ENCODE assay signal across 9 mouse cellular contexts in genomic region chr11:94472585-94472915, GRCm38 (mm10). TPM values are rescaled to one million over a fixed set of nuclear protein-coding genes. Genes with fewer than 3 reads are reported as not detected.
DNase-seq lines count a peak whose midpoint lies in the region; ATAC-seq lines count a peak whose summit lies in the region.
"Had no signal": no experiment of that assay in that cellular context is flagged by ENCODE, and none has a peak within 500 bp of the region (broad histone marks: within the 10 kb centered on the region; RNA-seq: fewer than 3 reads in every experiment).

No protein-coding gene starts in this region.

- peak overlapping the region; percentile 58 for H3K4me3 ChIP-seq in heart, embryonic 15.5 days
- H3K4me3 ChIP-seq in hindbrain, embryonic 10.5 days = peak overlapping the region; percentile 91
- peak overlapping the region; percentile 77 for H3K4me3 ChIP-seq in midbrain, embryonic 12.5 days

- WGBS in heart, embryonic 15.5 days = under 1% methylated on average over 15 of the region's 15 CpGs
- WGBS in hindbrain, embryonic 10.5 days = under 1% methylated on average over 15 of the region's 15 CpGs
- under 1% methylated on average over 15 of the region's 15 CpGs for WGBS in midbrain, embryonic 12.5 days

- peaks cover 61% of the 10 kb centered on the region for H3K27me3 ChIP-seq in heart, embryonic 15.5 days
- H3K27me3 ChIP-seq in hindbrain, embryonic 10.5 days (ENCODE audit: insufficient read depth, poor library complexity, severe bottlenecking) = peaks cover 80% of the 10 kb centered on the region
- H3K27me3 ChIP-seq in midbrain, embryonic 12.5 days = peaks cover 58% of the 10 kb centered on the region
- H3K27me3 ChIP-seq: Patski had no signal

- no peaks in the 10 kb centered on the region for H3K36me3 ChIP-seq in heart, embryonic 15.5 days
- no peaks in the 10 kb centered on the region for H3K36me3 ChIP-seq in hindbrain, embryonic 10.5 days
- no peaks in the 10 kb centered on the region for H3K36me3 ChIP-seq in midbrain, embryonic 12.5 days

- no peak for DNase-seq in heart, postnatal 14 days
- DNase-seq in brain, adult 2 months (ENCODE audit: low read depth, low spot score) = peak; percentile 33
- DNase-seq in hindbrain, embryonic 10.5 days (ENCODE audit: low spot score) = peak; percentile 39
- DNase-seq in spleen, postnatal 36 days (ENCODE audit: low spot score in 2 of 2) = no peak
- no peak for DNase-seq in lung, adult 18-20 months

- H3K4me1 ChIP-seq in heart, embryonic 15.5 days (replicated peaks) = peaks cover 67% of the 10 kb centered on the region
- H3K4me1 ChIP-seq in hindbrain, embryonic 10.5 days (replicated peaks) = peaks cover 89% of the 10 kb centered on the region
- peaks cover 84% of the 10 kb centered on the region for H3K4me1 ChIP-seq in midbrain, embryonic 12.5 days

- intact Hi-C loops in heart, postnatal 14 days (cut with DNase I) = no loop called here

- no peaks in the 10 kb centered on the region for H3K9me3 ChIP-seq in heart, embryonic 15.5 days (replicated peaks)
- no peaks in the 10 kb centered on the region for H3K9me3 ChIP-seq in hindbrain, embryonic 10.5 days
- no peaks in the 10 kb centered on the region for H3K9me3 ChIP-seq in midbrain, embryonic 12.5 days

- ATAC-seq in heart, embryonic 15.5 days (replicated peaks; ENCODE audit: insufficient number of reproducible peaks, insufficient read depth, low FRiP score, low read depth) = no peak
- no peak for ATAC-seq in midbrain, embryonic 12.5 days (ENCODE audit: low FRiP score, low read depth)
- ATAC-seq in cerebellum, adult (ENCODE audit: insufficient number of reproducible peaks, low FRiP score, low TSS enrichment) = no peak

- H3K9ac ChIP-seq in heart, embryonic 15.5 days = peak overlapping the region; percentile 62
- peak overlapping the region; percentile 93 for H3K9ac ChIP-seq in midbrain, embryonic 12.5 days (replicated peaks)

- peak overlapping the region; percentile 92 for H3K4me2 ChIP-seq in heart, embryonic 15.5 days
- peak overlapping the region; percentile 99 for H3K4me2 ChIP-seq in midbrain, embryonic 12.5 days (replicated peaks)

- no peak overlapping the region for H3K27ac ChIP-seq in heart, embryonic 15.5 days
- H3K27ac ChIP-seq in hindbrain, embryonic 10.5 days = peak overlapping the region; percentile 94
- H3K27ac ChIP-seq in midbrain, embryonic 12.5 days (replicated peaks) = peak overlapping the region; percentile 47

RNA-seq across cellular contexts. Expression of gene Cacna1g, which starts 1.4 kb away (rescaled TPM):
- polyA plus RNA-seq in heart, embryonic 15.5 days (2015; fragmentation: Nextera tagmentation; extraction: Ambion mirVana) = 6.4 TPM in 2 replicates
- 10 to 100 TPM; 27.6 to 28.8 TPM for total RNA-seq in heart, postnatal 14 days (2021)
- 5.3 and 7.7 TPM in 2 replicates for polyA plus RNA-seq in hindbrain, embryonic 10.5 days (2016; fragmentation: Nextera tagmentation; extraction: Ambion mirVana)
- polyA plus RNA-seq in midbrain, embryonic 12.5 days (2016; fragmentation: Nextera tagmentation; extraction: Ambion mirVana) = 16.2 and 16.5 TPM in 2 replicates

RNA-seq across cellular contexts. Expression of gene Spata20, which starts 13.4 kb away (rescaled TPM):
- 0.13 and 0.28 TPM in 2 replicates for polyA plus RNA-seq in heart, embryonic 15.5 days (2015; fragmentation: Nextera tagmentation; extraction: Ambion mirVana)
- 1 to 10 TPM in 1 of 2 experiments, under 1 TPM in 1; 0.54 to 1.1 TPM for total RNA-seq in heart, postnatal 14 days (2021)
- 0.05 TPM in 1 of 2 replicates, not detected in the other for polyA plus RNA-seq in hindbrain, embryonic 10.5 days (2016; fragmentation: Nextera tagmentation; extraction: Ambion mirVana)
- 0.36 TPM in 1 of 2 replicates, not detected in the other for polyA plus RNA-seq in midbrain, embryonic 12.5 days (2016; fragmentation: Nextera tagmentation; extraction: Ambion mirVana)

RNA-seq across cellular contexts. Expression of gene Epn3, which starts 27.2 kb away (rescaled TPM):
- 13.1 and 16.9 TPM in 2 replicates for polyA plus RNA-seq in heart, embryonic 15.5 days (2015; fragmentation: Nextera tagmentation; extraction: Ambion mirVana)
- total RNA-seq in heart, postnatal 14 days (2021) = 10 to 100 TPM; 19.9 to 24.0 TPM
- polyA plus RNA-seq in hindbrain, embryonic 10.5 days (2016; fragmentation: Nextera tagmentation; extraction: Ambion mirVana) = 1.7 and 1.9 TPM in 2 replicates
- polyA plus RNA-seq in midbrain, embryonic 12.5 days (2016; fragmentation: Nextera tagmentation; extraction: Ambion mirVana) = 0.47 and 0.68 TPM in 2 replicates

RNA-seq across cellular contexts. Expression of gene Mycbpap, which starts 49.0 kb away (rescaled TPM):
- polyA plus RNA-seq in heart, embryonic 15.5 days (2015; fragmentation: Nextera tagmentation; extraction: Ambion mirVana) = 5.8 and 6.1 TPM in 2 replicates
- total RNA-seq in heart, postnatal 14 days (2021) = 1 to 10 TPM; 1.4 to 2.1 TPM
- 3.9 and 4.6 TPM in 2 replicates for polyA plus RNA-seq in hindbrain, embryonic 10.5 days (2016; fragmentation: Nextera tagmentation; extraction: Ambion mirVana)
- polyA plus RNA-seq in midbrain, embryonic 12.5 days (2016; fragmentation: Nextera tagmentation; extraction: Ambion mirVana) = 2.9 and 4.9 TPM in 2 replicates

Comparison
In these comparisons a context has a peak if more than half of its experiments do, and no peak if none do; other contexts are left out.
1. DNase-seq: peak in brain, adult 2 months (single experiment) and hindbrain, embryonic 10.5 days (single experiment); none in heart, postnatal 14 days (0 of 2), spleen, postnatal 36 days (0 of 2) and lung, adult 18-20 months (0 of 2).
2. Peak in every context shown above with its lines, with median percentiles within 50 percentile points of each other: H3K4me3 ChIP-seq.